Mouse (Mus musculus): Measurements from ENCODE around the gene Pdcd6.

The Pdcd6 gene

DNA sequence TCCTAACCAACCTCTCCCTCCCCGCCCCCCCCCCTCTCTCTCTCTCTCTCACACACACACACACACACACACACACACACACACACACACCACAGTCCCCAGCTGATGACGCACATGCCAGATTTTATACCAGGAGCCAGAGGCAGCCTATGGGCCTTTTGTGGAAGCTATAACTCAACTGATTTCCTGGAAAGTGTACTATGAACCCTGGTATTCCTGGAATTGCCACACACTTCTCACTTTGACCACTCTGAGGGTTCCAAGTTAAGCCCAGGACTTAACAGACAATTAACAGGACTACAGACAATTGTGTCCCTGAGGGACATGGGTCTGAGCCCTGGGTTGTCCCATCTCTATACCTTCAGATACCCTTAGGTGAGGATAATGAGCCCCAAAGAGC, 35.1 kb downstream of the Pdcd6 start:
- no peak for DNase-seq (ENCODE audit: low read depth)

- DNase-seq (ENCODE audit: low read depth): no peak
These were observed 41.7 kb downstream of the Pdcd6 start for GRCm38 (mm10) chr13:74275726-74276125.

DNA sequence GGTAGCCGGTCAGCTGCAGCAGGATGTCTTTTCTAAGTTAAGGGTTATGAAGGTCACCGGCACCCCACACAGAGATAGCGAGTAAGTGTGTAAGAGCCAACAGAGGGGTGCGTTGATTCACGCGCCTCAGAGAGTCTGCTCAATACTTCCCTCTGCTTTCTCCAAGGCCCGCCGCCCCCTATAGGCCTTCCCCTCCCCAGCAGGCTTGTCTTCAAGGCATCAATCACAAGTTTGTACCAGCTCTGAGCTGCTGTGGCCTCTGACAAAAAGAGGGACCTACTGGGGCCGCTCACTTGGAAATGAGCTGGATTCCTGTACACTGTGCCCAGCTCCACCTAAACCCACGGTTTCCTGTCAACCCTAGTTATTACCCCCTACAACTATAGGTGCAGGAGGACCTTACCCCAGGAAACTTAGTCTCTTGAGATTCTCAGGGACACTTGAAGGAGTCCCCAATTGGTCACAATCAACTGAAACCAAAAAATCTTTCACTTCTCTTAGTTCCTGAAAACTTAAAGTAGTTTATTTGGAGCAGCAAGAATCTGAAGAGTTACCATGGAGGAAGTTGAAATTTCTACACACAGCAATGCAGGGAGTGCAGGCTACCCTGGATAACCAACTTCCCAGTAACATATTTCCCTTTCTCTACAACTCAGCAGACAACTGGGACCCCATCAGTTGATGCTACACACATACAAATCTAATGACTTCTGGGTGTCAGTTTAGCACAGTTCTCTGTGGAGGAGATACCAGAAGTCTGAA, 57.0 kb downstream of the Pdcd6 start:
- no peak for DNase-seq (ENCODE audit: low read depth)

DNA sequence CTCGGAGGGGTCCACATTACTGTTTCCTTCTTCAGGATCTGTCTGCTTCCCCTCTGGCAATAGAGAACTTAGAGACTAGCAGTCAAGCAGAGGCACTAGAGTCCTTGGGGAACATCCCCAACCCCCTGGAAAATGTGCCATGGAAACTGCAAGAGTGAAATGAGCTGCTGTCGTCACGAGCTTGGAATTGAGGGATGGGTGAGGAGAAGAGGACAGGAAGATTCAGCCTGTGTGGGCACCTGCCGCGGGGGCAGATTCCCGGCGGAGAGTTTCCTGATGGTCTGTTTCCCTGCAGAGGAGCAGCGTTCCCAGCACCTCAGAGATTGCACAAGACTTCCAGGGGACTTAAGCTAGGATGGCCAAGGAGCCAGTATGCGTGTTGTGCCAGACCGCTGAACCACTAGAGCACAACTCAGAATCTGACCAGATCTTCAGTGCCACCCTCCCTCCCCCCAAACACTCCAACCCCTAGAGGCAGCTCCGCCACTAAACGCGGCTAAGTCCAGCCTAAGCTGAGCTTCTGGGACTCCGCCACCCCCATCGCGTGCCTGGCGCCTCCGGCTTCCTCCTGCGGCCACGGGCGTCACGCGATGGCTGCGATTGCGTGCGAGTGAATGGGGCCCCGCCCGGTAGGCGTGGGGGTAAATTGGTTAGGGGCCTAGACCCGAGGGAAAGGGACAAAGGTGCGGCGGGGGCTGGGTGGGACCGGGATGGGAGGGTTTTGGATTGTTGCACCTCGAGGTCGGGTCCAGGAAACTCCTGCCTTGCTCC, 57.7 kb downstream of the Pdcd6 start:
- no peak for DNase-seq (ENCODE audit: low read depth)
